Mouse (Mus musculus): ENCODE data around the gene Fyb2.

DNA sequence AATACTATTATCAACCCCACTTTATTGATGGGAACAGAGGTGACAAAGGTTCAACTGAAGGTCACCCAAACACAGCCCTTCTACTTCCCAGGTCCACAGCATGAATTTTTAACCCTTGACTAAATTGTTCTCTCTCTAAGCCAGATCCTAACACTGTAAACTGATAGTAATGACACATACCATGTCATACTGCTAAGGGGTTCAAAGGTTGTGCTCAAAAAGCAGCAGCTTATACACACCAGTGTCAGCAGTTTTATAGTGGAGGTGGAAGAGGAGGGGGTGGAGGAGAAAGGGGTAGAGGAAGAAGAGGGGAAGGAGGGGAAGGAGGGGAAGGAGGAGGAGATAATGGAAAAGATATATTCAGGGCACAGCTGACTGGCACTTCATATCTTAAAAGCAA, 20.4 kb downstream of the Fyb2 start:
- TF ChIP-seq CTCF (IDR thresholded peaks at IDR 0.05; ENCODE audit: extremely low read depth, insufficient read depth, insufficient read length, insufficient replicate concordance) (no peak), POLR2A (IDR thresholded peaks at IDR 0.05; ENCODE audit: low read depth, low read length) (no peak)
